Mouse (Mus musculus) cerebellum, postnatal 36 days (tissue): ENCODE results near the gene Aldh1a1.

ENCODE experiments used
- DNase-seq, 2 experiments: peaks; one replicate each; pipeline ENCODE4 v3.0.0; 2021 to 2022; ENCODE audit warnings: mixed read lengths in 2 of 2

Gene Aldh1a1

DNA sequence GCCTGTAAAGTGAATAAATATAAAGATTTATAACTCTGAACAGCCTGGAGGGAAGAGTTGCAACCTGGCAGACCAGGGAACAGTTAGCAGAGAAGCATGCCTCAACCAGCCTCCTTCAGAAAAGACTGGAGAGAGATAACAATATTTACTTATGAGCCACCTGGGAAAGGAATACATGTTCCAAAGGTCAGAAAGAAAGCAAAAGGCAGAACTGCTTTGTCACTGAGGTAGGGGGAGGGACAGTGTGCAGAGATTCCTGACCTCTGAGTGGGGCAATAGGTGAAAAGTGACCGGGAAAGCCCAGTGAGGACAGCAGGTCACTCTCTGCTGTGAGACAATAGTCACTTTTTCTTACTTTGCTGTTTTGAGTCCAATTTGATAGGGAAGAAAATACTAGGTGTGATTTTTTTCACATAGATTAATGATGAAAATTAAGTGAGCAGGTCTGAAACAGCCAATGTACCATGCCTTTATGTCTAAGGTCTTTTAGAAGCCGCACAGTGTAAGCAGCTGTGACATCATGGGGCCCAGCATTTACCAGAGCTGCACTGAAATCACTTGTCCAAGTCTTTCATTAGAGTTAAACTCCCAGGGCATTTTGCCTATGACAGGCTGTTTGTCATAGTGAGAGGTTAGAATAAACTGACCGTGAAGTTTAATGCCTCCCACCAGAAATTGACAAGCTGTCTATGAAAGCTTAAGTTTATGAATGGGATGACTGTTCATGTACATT lies 161.8 kb downstream of the Aldh1a1 start:
- no peak for DNase-seq

DNA sequence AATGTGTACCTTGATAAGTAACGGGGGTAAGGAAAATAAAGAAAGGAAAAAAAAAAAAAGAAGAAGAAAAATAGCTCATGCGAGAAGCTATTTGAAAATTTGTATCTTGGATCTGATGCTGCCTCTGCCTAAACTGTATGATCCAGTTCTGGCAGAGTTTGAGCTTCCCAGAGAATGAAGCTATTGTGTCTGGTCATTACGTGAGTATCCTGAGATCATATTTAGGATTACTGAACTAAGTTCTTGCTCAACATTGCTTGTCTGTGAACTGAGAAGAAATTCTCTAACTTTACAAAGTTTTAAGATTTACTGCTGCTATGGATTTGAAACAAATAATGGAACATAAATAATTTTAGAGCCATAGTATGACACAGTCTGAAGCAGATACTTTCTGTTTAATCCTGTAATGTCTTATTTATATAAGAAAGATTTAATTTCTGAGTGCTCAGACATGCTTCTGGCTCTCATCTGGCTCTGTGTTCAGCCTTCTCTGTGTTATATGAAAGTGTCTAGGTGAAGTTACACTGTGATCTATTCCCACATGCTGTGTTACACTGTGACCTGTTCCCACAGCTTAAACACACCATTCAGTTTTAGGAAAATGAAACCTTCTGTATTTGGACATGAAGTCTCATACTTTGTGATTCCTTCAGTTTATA lies 185.3 kb downstream of the Aldh1a1 start:
- DNase-seq: no peak
